Mouse (Mus musculus) liver, postnatal 0 days (tissue): ENCODE data around the gene Gm20388. TPM values are rescaled to one million over a fixed set of nuclear protein-coding genes. Genes with fewer than 3 reads are reported as not detected.
A peak's percentile ranks its signal among the peaks of the same experiment; 100 is the strongest.

ENCODE experiments used
- ATAC-seq: fragments of 200-750 bp; cut with Nextera tagmentation; 2 replicates; pipeline ENCODE4 v1.8.0; 2017; ENCODE audit warnings: mild to moderate bottlenecking, moderate library complexity
- DNase-seq: peaks from one replicate; pipeline ENCODE4 v3.0.0-alpha.2; 2016
- H3K27ac ChIP-seq: fragments of 300-500 bp; sonication (generic); 2 replicates; pipeline ENCODE4 v1.5.1; 2014; ENCODE audit warnings: antibody characterized with exemption, moderate library complexity, mild to moderate bottlenecking, low read depth
- H3K27me3 ChIP-seq: fragments of 300-500 bp; sonication (generic); 2 replicates; pipeline ENCODE4 v1.6.1; 2014; ENCODE audit warnings: low read length, control low read depth, mixed read lengths; ENCODE audit not compliant: insufficient read depth
- H3K36me3 ChIP-seq: fragments of 300-500 bp; sonication (generic); replicated peaks from 2 replicates; pipeline ENCODE4 v1.6.1; 2014; ENCODE audit warnings: mild to moderate bottlenecking, control low read depth, low read length, moderate library complexity, mixed read lengths; ENCODE audit not compliant: insufficient read depth
- H3K4me1 ChIP-seq: fragments of 300-500 bp; sonication (generic); 2 replicates; pipeline ENCODE4 v1.6.1; 2014; ENCODE audit warnings: antibody characterized with exemption, mild to moderate bottlenecking, control low read depth; ENCODE audit not compliant: insufficient read depth
- H3K4me2 ChIP-seq: fragments of 300-500 bp; sonication (generic); 2 replicates; pipeline ENCODE4 v1.6.1; 2014; ENCODE audit warnings: low read depth, mild to moderate bottlenecking, low read length, moderate library complexity, mixed read lengths
- H3K4me3 ChIP-seq: fragments of 300-500 bp; sonication (generic); 2 replicates; pipeline ENCODE4 v1.5.1; 2014; ENCODE audit warnings: low read depth, low read length
- H3K9ac ChIP-seq: fragments of 300-500 bp; sonication (generic); replicated peaks from 2 replicates; pipeline ENCODE4 v1.6.1; 2014; ENCODE audit warnings: mild to moderate bottlenecking, moderate library complexity
- H3K9me3 ChIP-seq: fragments of 300-500 bp; sonication (generic); 2 replicates; pipeline ENCODE4 v1.6.1; 2016; ENCODE audit warnings: mild to moderate bottlenecking, control low read depth, low read length, mixed read lengths
- CTCF ChIP-seq: sonication (generic); IDR thresholded peaks from 2 replicates; pipeline ENCODE4 v1.5.1; 2016; ENCODE audit warnings: antibody characterized with exemption, low read depth
- EP300 ChIP-seq: IDR thresholded peaks from 2 replicates; pipeline ENCODE4 v1.6.1; 2016; ENCODE audit warnings: antibody characterized with exemption, low read depth, mild to moderate bottlenecking
- WGBS: fragments of 180-500 bp; shearing (Covaris S2); extraction: QIAGEN DNeasy Blood & Tissue Kit; methylation state at CpG from one replicate; pipeline ENCODE4 v1.1.7; 2014; ENCODE audit not compliant: insufficient replicate concordance; 5-methylcytosine and 5-hydroxymethylcytosine counted together
- polyA plus RNA-seq: library from polyadenylated mRNA; unstranded; fragments of >200 nt; fragmentation: Nextera tagmentation; extraction: Ambion mirVana; gene quantifications from 2 replicates; pipeline ENCODE4 v1.2.1, GENCODE M21; 2015

The Gm20388 gene
- polyA plus RNA-seq, 1 experiment from 2014 or later: not detected

GRCm38 (mm10) chr8:124376406-124376805 lies 4465.8 kb downstream of the Gm20388 start:
- TF ChIP-seq CTCF (no peak), EP300 (no peak)
- H3K4me2 ChIP-seq: no peak overlapping the region
- no peaks in the 10 kb centered on the region for H3K36me3 ChIP-seq
- no peaks in the 10 kb centered on the region for H3K27me3 ChIP-seq
- DNase-seq: no peak
- no peak for ATAC-seq
- no peaks in the 10 kb centered on the region for H3K4me1 ChIP-seq
- H3K27ac ChIP-seq: no peak overlapping the region
- WGBS: 87% methylated on average over 12 of the region's 12 CpGs
- H3K9ac ChIP-seq: no peak overlapping the region
- H3K4me3 ChIP-seq: no peak overlapping the region
- no peaks in the 10 kb centered on the region for H3K9me3 ChIP-seq

- H3K9me3 ChIP-seq: no peaks in the 10 kb centered on the region
- no peaks in the 10 kb centered on the region for H3K4me1 ChIP-seq
- H3K27me3 ChIP-seq: no peaks in the 10 kb centered on the region
- no peaks in the 10 kb centered on the region for H3K36me3 ChIP-seq
- DNase-seq: no peak
- no peak overlapping the region for H3K4me3 ChIP-seq
- TF ChIP-seq EP300: no peak
- TF ChIP-seq CTCF: peak; percentile 24; the same call in 1 of the 2 replicates
- H3K4me2 ChIP-seq: no peak overlapping the region
- no peak overlapping the region for H3K9ac ChIP-seq
- WGBS: 57% methylated on average over 6 of the region's 6 CpGs
- no peak for ATAC-seq
- H3K27ac ChIP-seq: no peak overlapping the region
Observed at GRCm38 (mm10) chr8:124379289-124379688, 4468.6 kb downstream of the Gm20388 start.

- no peak overlapping the region for H3K4me2 ChIP-seq
- no peak overlapping the region for H3K9ac ChIP-seq
- no peak for DNase-seq
- no peaks in the 10 kb centered on the region for H3K36me3 ChIP-seq
- H3K4me3 ChIP-seq: no peak overlapping the region
- H3K9me3 ChIP-seq: no peaks in the 10 kb centered on the region
- no peaks in the 10 kb centered on the region for H3K4me1 ChIP-seq
- no peaks in the 10 kb centered on the region for H3K27me3 ChIP-seq
- no peak overlapping the region for H3K27ac ChIP-seq
- no peak for ATAC-seq
- WGBS: 62% methylated on average over 10 of the region's 10 CpGs
- TF ChIP-seq CTCF (no peak), EP300 (no peak)
Observed at GRCm38 (mm10) chr8:124382235-124382634, 4471.6 kb downstream of the Gm20388 start.

GRCm38 (mm10) chr8:124384336-124384735 lies 4473.7 kb downstream of the Gm20388 start:
- DNase-seq: no peak
- Histone ChIP-seq H3K36me3 (no peaks in the 10 kb centered on the region), H3K4me3 (no peak overlapping the region), H3K9me3 (no peaks in the 10 kb centered on the region), H3K27ac (no peak overlapping the region), H3K4me1 (no peaks in the 10 kb centered on the region), H3K9ac (no peak overlapping the region), H3K27me3 (no peaks in the 10 kb centered on the region), H3K4me2 (no peak overlapping the region)
- no peak for ATAC-seq
- TF ChIP-seq CTCF: no peak
- no peak for TF ChIP-seq EP300
- WGBS: 83% methylated on average over 19 of the region's 19 CpGs

GRCm38 (mm10) chr8:124386225-124386899 lies 4475.7 kb downstream of the Gm20388 start:
- TF ChIP-seq CTCF: no peak
- TF ChIP-seq EP300: no peak
- 74% methylated on average over 23 of the region's 23 CpGs for WGBS

GRCm38 (mm10) chr8:124389495-124389894 lies 4478.9 kb downstream of the Gm20388 start:
- no peak overlapping the region for H3K4me2 ChIP-seq
- WGBS: 78% methylated on average over 11 of the region's 11 CpGs
- H3K27me3 ChIP-seq: no peaks in the 10 kb centered on the region
- no peaks in the 10 kb centered on the region for H3K9me3 ChIP-seq
- H3K9ac ChIP-seq: no peak overlapping the region
- no peaks in the 10 kb centered on the region for H3K4me1 ChIP-seq
- H3K36me3 ChIP-seq: no peaks in the 10 kb centered on the region
- no peak for TF ChIP-seq CTCF
- TF ChIP-seq EP300: no peak
- ATAC-seq (no peak), DNase-seq (no peak)
- no peak overlapping the region for H3K27ac ChIP-seq
- H3K4me3 ChIP-seq: no peak overlapping the region

More at GRCm38 (mm10) chr8:124386225-124386899, 4475.7 kb downstream of the Gm20388 start:
- DNase-seq: no peak
- no peak overlapping the region for H3K9ac ChIP-seq
- no peak for ATAC-seq
- H3K27ac ChIP-seq: no peak overlapping the region
- no peak overlapping the region for H3K4me3 ChIP-seq
- H3K9me3 ChIP-seq: no peaks in the 10 kb centered on the region
- no peaks in the 10 kb centered on the region for H3K36me3 ChIP-seq
- H3K4me1 ChIP-seq: no peaks in the 10 kb centered on the region
- no peaks in the 10 kb centered on the region for H3K27me3 ChIP-seq
- no peak overlapping the region for H3K4me2 ChIP-seq
